Mouse (Mus musculus) forebrain, embryonic 16.5 days (tissue): ENCODE measurements around the gene Aldh18a1. TPM values are rescaled to one million over a fixed set of nuclear protein-coding genes. Genes with fewer than 3 reads are reported as not detected.
A peak's percentile ranks its signal among the peaks of the same experiment; 100 is the strongest.

Source experiments
- ATAC-seq: fragments of 200-750 bp; cut with Nextera tagmentation; 2 replicates; pipeline ENCODE4 v1.8.0; 2017; ENCODE audit warnings: mild to moderate bottlenecking, moderate library complexity
- H3K27ac ChIP-seq: fragments of 300-500 bp; sonication (generic); 2 replicates; pipeline ENCODE4 v1.5.1; 2014; ENCODE audit warnings: low read length, control low read depth
- H3K27me3 ChIP-seq: fragments of 300-500 bp; sonication (generic); replicated peaks from 2 replicates; pipeline ENCODE4 v1.6.1; 2014; ENCODE audit warnings: low read length; ENCODE audit not compliant: control insufficient read depth, insufficient read depth
- H3K36me3 ChIP-seq: fragments of 300-500 bp; sonication (generic); 2 replicates; pipeline ENCODE4 v1.6.1; 2014; ENCODE audit not compliant: control insufficient read depth, insufficient read depth
- H3K4me1 ChIP-seq: fragments of 300-500 bp; sonication (generic); replicated peaks from 2 replicates; pipeline ENCODE4 v1.6.1; 2014; ENCODE audit warnings: low read length; ENCODE audit not compliant: control insufficient read depth, insufficient read depth
- H3K4me2 ChIP-seq: fragments of 300-500 bp; sonication (generic); 2 replicates; pipeline ENCODE4 v1.6.1; 2014; ENCODE audit warnings: mild to moderate bottlenecking, low read length, control low read depth
- H3K4me3 ChIP-seq: fragments of 300-500 bp; sonication (generic); replicated peaks from 2 replicates; pipeline ENCODE4 v1.5.1; 2014; ENCODE audit warnings: mild to moderate bottlenecking, low read length, control low read depth
- H3K9ac ChIP-seq: fragments of 300-500 bp; sonication (generic); replicated peaks from 2 replicates; pipeline ENCODE4 v1.6.1; 2014; ENCODE audit warnings: low read depth, low read length, control low read depth
- H3K9me3 ChIP-seq: fragments of 300-500 bp; sonication (generic); 2 replicates; pipeline ENCODE4 v1.6.1; 2016; ENCODE audit warnings: low read length; ENCODE audit not compliant: control insufficient read depth
- WGBS: fragments of 180-500 bp; shearing (Covaris S2); extraction: QIAGEN DNeasy Blood & Tissue Kit; methylation state at CpG from one replicate; pipeline ENCODE4 v1.1.7; 2014; 5-methylcytosine and 5-hydroxymethylcytosine counted together
- polyA plus RNA-seq: library from polyadenylated mRNA; unstranded; fragments of >200 nt; fragmentation: Nextera tagmentation; extraction: Ambion mirVana; gene quantifications from 2 replicates; pipeline ENCODE4 v1.2.1, GENCODE M21; 2015

The Aldh18a1 gene
- polyA plus RNA-seq, 1 experiment from 2014 or later = 83.4 TPM

DNA sequence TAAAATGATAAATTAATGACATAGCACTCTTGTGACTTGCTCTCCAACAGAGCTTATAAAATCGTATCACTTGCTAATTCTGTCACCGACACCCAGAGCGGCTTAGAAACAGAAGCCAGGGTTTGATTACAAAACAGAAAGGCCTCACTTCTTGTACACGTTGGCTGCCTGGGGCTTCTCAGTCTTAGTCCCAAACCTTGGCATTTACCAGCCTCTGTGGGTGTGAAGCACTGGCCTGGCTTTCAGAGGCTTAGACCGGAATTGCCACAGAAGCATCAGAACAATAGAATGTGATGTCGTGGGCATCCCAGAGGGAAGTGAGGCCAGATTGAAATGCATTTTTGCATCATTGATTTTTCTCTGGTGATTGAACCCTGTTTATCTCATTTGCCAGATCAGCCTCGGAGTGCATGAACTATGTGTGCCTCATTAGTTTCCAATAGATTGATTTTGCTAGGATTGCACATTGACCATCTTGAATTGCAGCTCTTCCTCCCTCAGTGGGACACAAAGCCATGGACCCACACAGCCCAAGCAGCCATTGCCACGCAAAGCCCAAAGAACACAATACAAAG, 64.7 kb downstream of the Aldh18a1 start:
- Histone ChIP-seq H3K27me3 (no peaks in the 10 kb centered on the region), H3K4me2 (no peak overlapping the region), H3K27ac (no peak overlapping the region), H3K9ac (no peak overlapping the region), H3K9me3 (no peaks in the 10 kb centered on the region), H3K36me3 (no peaks in the 10 kb centered on the region), H3K4me1 (no peaks in the 10 kb centered on the region), H3K4me3 (no peak overlapping the region)
- ATAC-seq = no peak
- 54% methylated on average over 8 of the region's 8 CpGs for WGBS

DNA sequence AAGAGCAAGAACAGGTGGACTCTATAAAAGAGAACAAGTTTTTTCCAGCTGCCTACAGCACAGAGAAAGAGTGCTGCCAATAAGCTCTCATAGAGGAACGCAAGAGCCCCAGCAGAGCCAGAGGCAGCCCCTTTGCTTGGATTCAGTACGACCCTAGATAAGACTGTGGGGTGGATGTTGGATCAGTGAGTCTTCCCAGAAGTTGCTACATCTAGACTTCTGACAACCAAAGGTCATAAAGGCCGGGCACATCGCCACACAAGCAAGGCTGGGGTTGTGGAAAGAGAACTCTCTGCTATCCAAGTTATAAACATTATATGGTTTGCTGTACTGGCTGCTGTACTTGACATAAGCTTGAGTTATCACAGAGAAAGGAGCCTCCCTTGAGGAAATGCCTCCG, 67.9 kb downstream of the Aldh18a1 start:
- Histone ChIP-seq H3K4me2 (no peak overlapping the region), H3K9me3 (no peaks in the 10 kb centered on the region), H3K4me3 (no peak overlapping the region), H3K4me1 (no peaks in the 10 kb centered on the region), H3K36me3 (no peaks in the 10 kb centered on the region), H3K27ac (no peak overlapping the region), H3K9ac (no peak overlapping the region), H3K27me3 (no peaks in the 10 kb centered on the region)
- WGBS = 95% methylated on average over 5 of the region's 5 CpGs
- ATAC-seq = no peak

DNA sequence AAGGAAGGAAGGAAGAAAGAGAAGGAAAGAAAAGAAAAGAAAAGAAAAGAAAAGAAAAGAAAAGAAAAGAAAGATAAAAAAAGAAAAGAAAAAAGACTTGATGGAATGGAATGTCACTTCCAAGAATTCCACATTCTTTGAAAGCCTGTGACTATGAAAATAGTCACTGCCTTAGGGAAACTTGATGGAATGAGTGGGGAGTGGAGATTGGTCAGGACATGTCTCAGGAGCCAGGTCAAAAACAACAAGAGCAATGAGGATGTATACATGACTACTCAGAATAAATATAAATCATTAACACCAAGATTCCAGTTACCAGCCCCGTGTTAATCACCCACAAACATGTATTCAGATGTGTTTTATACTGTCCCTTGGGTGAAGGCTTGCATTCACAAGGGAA, 69.6 kb downstream of the Aldh18a1 start:
- no peak for ATAC-seq
- 68% methylated on average over 1 of the region's 1 CpGs for WGBS
- no peak overlapping the region for H3K4me3 ChIP-seq

DNA sequence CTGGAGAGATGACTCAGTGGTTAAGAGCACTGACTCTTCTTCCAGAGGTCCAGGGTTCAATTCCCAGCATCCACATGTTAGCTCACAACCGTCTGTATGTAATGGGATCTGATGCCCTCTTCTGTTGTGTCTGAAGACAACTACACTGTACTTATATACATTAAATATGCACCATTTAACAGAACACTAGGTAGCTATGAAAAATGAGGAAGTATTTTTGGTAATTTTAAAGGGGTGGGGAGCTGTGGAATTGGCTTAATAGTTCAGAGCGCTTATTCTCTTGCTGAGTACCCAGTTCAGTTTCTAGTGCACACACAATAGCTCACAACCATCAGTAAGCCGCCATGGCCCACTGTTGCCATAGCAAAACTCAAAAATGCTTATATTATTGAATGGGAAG, 72.7 kb downstream of the Aldh18a1 start:
- no peak overlapping the region for H3K4me3 ChIP-seq
- no peak overlapping the region for H3K27ac ChIP-seq
- no peak overlapping the region for H3K9ac ChIP-seq
- no peak for ATAC-seq
- WGBS = 93% methylated on average over 3 of the region's 3 CpGs
- no peak overlapping the region for H3K4me2 ChIP-seq
- no peaks in the 10 kb centered on the region for H3K9me3 ChIP-seq
- H3K36me3 ChIP-seq = no peaks in the 10 kb centered on the region
- no peaks in the 10 kb centered on the region for H3K27me3 ChIP-seq
- peaks cover 17% of the 10 kb centered on the region for H3K4me1 ChIP-seq

More for the DNA sequence above, 69.6 kb downstream of the Aldh18a1 start:
- H3K27me3 ChIP-seq = no peaks in the 10 kb centered on the region
- no peak overlapping the region for H3K9ac ChIP-seq
- no peaks in the 10 kb centered on the region for H3K4me1 ChIP-seq
- no peaks in the 10 kb centered on the region for H3K9me3 ChIP-seq
- no peaks in the 10 kb centered on the region for H3K36me3 ChIP-seq
- H3K4me2 ChIP-seq = no peak overlapping the region
- H3K27ac ChIP-seq = no peak overlapping the region

DNA sequence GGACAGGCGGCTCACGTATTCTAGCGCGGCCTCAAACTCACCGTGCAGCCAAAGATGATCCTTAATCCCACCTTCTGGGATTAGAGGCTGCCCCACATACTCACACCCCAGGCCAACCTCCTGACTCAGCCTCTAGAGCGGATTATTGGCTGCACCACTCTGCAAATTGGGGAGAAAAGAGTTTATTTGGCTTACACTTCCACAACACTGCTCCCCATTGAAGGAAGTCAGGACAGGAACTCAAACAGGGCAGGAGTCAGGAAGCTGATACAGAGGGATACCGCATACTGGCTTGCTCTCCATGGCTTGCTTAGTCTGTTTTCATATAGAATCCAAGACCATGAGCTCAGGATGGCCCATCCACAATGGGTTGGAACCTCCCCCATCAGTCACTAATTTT, 73.9 kb downstream of the Aldh18a1 start:
- ATAC-seq = no peak
- no peaks in the 10 kb centered on the region for H3K36me3 ChIP-seq
- 70% methylated on average over 7 of the region's 7 CpGs for WGBS
- H3K27ac ChIP-seq = no peak overlapping the region
- H3K27me3 ChIP-seq = no peaks in the 10 kb centered on the region
- H3K4me2 ChIP-seq = no peak overlapping the region
- H3K4me3 ChIP-seq = no peak overlapping the region
- no peak overlapping the region for H3K9ac ChIP-seq
- H3K4me1 ChIP-seq = peaks cover 26% of the 10 kb centered on the region
- H3K9me3 ChIP-seq = no peaks in the 10 kb centered on the region

DNA sequence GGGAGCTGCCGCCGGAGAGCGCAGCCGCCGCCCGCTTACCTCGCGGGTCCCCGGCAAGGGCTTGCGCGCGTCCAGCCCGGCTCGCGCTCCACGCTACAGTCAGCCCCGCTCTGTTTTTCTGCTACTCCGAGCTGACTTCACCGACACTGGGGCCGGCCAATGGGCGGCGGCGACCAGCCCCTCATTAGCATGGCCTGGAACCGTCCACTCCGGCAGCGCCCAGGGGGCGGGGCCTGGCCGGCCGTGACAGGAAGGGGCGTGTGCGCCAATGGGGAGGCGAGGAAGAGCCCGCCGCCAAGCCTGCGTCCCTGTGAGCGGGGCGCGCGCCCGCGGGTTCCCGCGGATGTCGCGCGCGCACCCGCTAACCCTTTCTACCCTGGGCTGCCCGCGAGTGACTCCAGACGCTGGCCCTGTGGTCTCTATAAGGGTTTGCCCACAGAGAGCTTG, 74.6 kb downstream of the Aldh18a1 start, which contains the start of gene Sorbs1:
Gene Sorbs1 (minus strand): TSS at position 148 of the 447 bp plus-strand sequence.
- H3K9me3 ChIP-seq = no peaks in the 10 kb centered on the region
- peak within 1 kb of the TSS; percentile 89 for H3K27ac ChIP-seq
- peak within 1 kb of the TSS; percentile 56 for H3K4me2 ChIP-seq
- peaks cover 26% of the 10 kb centered on the region for H3K4me1 ChIP-seq
- peak; percentile 98 for ATAC-seq
- H3K4me3 ChIP-seq = peak within 1 kb of the TSS; percentile 82
- H3K27me3 ChIP-seq = no peaks in the 10 kb centered on the region
- no peaks in the 10 kb centered on the region for H3K36me3 ChIP-seq
- peak within 1 kb of the TSS; percentile 95 for H3K9ac ChIP-seq
- under 1% methylated on average over 51 of the region's 51 CpGs for WGBS

DNA sequence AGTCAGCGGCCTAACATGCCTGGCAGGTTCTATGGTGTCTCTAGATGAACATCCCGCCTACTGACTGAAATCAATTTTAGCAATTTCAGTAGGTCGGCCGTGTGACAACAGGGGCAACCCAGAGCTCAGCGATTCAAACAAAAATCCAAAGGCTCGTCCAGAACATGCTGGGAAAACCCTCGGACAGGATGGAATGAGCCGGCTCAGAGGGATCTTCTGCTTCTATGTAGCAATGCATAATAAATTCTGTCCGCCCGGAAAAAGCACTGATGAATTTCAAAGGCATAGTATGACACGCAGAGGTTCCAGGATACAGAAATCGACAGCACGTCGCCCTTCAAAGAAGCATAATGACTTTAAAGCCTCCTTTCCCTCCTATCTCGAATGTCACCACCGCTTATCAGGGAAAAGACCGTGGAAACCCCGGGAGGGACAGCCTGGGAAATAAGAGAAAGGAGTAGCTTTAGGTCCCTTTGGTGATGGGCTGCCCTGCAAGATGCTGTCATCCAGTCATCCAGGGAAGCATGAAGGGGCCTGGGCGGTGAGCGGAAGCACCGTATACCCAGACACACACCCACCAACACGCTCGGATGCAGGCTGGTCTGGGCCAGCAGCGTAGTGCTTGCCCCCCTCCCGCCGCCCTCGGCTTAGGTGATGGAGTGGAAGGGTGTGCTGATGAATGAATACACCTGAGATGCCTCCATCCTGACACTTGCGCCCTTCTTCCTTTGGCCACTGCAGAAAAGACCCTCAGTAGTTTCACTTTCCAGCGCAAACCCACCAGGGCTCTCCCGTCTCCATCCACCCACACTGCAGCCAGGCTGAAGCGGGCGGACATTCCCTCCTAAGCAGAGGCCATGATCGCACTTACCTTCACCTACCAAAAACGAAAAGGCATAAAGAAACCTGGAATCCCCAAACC, 75.5 kb downstream of the Aldh18a1 start:
- Histone ChIP-seq H3K36me3 (no peaks in the 10 kb centered on the region), H3K4me1 (peaks cover 26% of the 10 kb centered on the region), H3K4me2 (peak overlapping the region; percentile 56), H3K27me3 (no peaks in the 10 kb centered on the region), H3K4me3 (peak overlapping the region; percentile 82), H3K9ac (peak overlapping the region; percentile 95), H3K27ac (peak overlapping the region; percentile 89), H3K9me3 (no peaks in the 10 kb centered on the region)
- peak; percentile 45 for ATAC-seq
- under 1% methylated on average over 34 of the region's 34 CpGs for WGBS

DNA sequence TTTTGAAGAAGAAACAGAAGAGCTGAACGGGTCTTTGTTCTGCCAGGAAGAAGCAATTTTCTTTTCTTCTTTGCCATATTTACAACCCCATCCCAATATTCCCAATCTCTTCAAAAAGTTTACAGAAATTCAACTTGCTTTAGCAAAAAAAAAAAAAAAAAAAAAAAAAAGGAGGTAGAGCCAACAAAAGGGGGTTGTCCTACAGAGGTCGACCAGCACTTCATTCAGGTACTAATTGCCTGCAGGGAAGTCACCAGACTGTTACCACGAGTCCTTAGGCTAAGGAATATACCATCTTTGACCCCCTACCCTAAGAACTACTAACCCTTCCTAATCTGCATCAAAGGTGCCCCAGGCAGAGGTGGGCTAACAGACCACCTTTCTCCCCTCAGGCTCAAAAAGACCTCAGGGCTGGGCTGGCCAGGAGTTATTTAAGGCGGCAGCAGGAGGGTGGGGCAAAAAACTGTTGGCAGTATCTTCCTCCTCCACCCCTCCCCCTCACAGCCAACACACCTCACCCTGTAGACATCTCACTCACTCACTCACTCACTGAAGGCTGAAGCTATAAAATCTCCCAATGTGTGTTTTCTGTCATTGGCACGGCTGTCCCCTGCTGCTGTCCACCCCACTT, 76.5 kb downstream of the Aldh18a1 start:
- no peaks in the 10 kb centered on the region for H3K27me3 ChIP-seq
- no peak overlapping the region for H3K27ac ChIP-seq
- WGBS = 25% methylated on average over 5 of the region's 5 CpGs
- peak overlapping the region; percentile 56 for H3K4me2 ChIP-seq
- peak overlapping the region; percentile 95 for H3K9ac ChIP-seq
- H3K36me3 ChIP-seq = no peaks in the 10 kb centered on the region
- H3K4me1 ChIP-seq = peaks cover 26% of the 10 kb centered on the region
- no peaks in the 10 kb centered on the region for H3K9me3 ChIP-seq
- peak overlapping the region; percentile 82 for H3K4me3 ChIP-seq
- no peak for ATAC-seq

DNA sequence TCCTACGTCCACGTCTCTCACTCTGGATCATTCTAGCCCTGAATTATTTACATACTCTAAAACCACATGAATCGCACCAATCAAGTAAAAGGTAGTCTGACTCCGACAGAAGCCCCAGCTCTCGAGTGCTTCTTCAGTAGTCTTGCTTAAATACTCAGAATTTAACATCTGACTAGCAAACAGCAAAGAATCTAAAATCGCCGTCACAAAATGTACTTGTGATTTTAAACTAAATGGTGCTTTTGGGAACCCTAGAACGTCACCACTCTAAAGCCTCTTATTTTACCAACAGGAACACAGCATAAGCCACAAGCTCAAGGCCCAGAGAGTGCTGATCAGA, 77.2 kb downstream of the Aldh18a1 start:
- peak overlapping the region; percentile 82 for H3K4me3 ChIP-seq
- no peak for ATAC-seq
- H3K9me3 ChIP-seq = no peaks in the 10 kb centered on the region
- H3K36me3 ChIP-seq = no peaks in the 10 kb centered on the region
- peaks cover 26% of the 10 kb centered on the region for H3K4me1 ChIP-seq
- peak overlapping the region; percentile 14; the same call in 1 of the 2 replicates for H3K9ac ChIP-seq
- WGBS = 57% methylated on average over 8 of the region's 8 CpGs
- no peaks in the 10 kb centered on the region for H3K27me3 ChIP-seq
- H3K27ac ChIP-seq = no peak overlapping the region
- peak overlapping the region; percentile 56 for H3K4me2 ChIP-seq
